ENCODE assay signal across 14 mouse cellular contexts in genomic region chr7:124907233-124907632, GRCm38 (mm10).
DNase-seq lines count a peak whose midpoint lies in the region; ATAC-seq and TF ChIP-seq lines count a peak whose summit lies in the region.
"Had no signal": no experiment of that assay in that cellular context is flagged by ENCODE, and none has a peak within 500 bp of the region (broad histone marks: within the 10 kb centered on the region; RNA-seq: fewer than 3 reads in every experiment).

No protein-coding gene starts in this region.

- peak; percentile 28; the same call in 1 of the 2 replicates for ATAC-seq in heart, embryonic 14.5 days (ENCODE audit: insufficient number of reproducible peaks, insufficient read depth, low FRiP score, low read depth)
- peak; percentile 91 for ATAC-seq in lung, postnatal 0 days
- ATAC-seq in megakaryocyte, adult 5-6 weeks (ENCODE audit: poor library complexity, severe bottlenecking): no peak
- ATAC-seq: Patski had no signal

- DNase-seq in heart, adult 2 months: no peak
- DNase-seq in lung, postnatal 0 days (ENCODE audit: low spot score): peak; percentile 88
- no peak for DNase-seq in lung, postnatal 4 days
- no peak for DNase-seq in left cerebral cortex, adult 2 months (ENCODE audit: extremely low spot score in 1 of 2, low spot score in 2 of 2)
- peak; percentile 68 for DNase-seq in skeletal muscle tissue, adult 2 months (ENCODE audit: low read depth, low spot score)
- DNase-seq: kidney, adult 18-20 months; liver had no signal

- H3K9ac ChIP-seq in heart, embryonic 14.5 days (ENCODE audit: low read length): no peak overlapping the region
- no peak overlapping the region for H3K9ac ChIP-seq in heart, adult 2 months (ENCODE audit: low read depth, low read length)
- no peak overlapping the region for H3K9ac ChIP-seq in lung, postnatal 0 days (replicated peaks; ENCODE audit: low read depth)
- H3K9ac ChIP-seq: embryonic facial prominence, embryonic 15.5 days; hindbrain, embryonic 13.5 days had no signal

- no peak for TF ChIP-seq POLR2A in heart, adult 2 months (IDR thresholded peaks at IDR 0.05; ENCODE audit: insufficient read depth, low read depth, low read length)

- H3K36me3 ChIP-seq in heart, embryonic 14.5 days (ENCODE audit: control insufficient read depth, insufficient read depth, low read length): no peaks in the 10 kb centered on the region
- H3K36me3 ChIP-seq in heart, adult 2 months (ENCODE audit: control insufficient read depth, insufficient read depth, low read length): no peaks in the 10 kb centered on the region
- no peaks in the 10 kb centered on the region for H3K36me3 ChIP-seq in lung, postnatal 0 days (ENCODE audit: insufficient read depth, low read length)
- H3K36me3 ChIP-seq: embryonic facial prominence, embryonic 15.5 days; hindbrain, embryonic 13.5 days had no signal

- H3K4me1 ChIP-seq in heart, embryonic 14.5 days (ENCODE audit: control insufficient read depth in 2 of 2, insufficient read depth in 2 of 2, low read length in 2 of 2): no peaks in the 10 kb centered on the region
- no peaks in the 10 kb centered on the region for H3K4me1 ChIP-seq in heart, adult 2 months (ENCODE audit: control insufficient read depth, insufficient read depth, low read length)
- no peaks in the 10 kb centered on the region for H3K4me1 ChIP-seq in lung, postnatal 0 days (ENCODE audit: insufficient read depth, low read depth, low read length)
- H3K4me1 ChIP-seq: embryonic facial prominence, embryonic 15.5 days; hindbrain, embryonic 13.5 days; megakaryocyte, embryonic 14.5 days had no signal

- H3K4me3 ChIP-seq in heart, embryonic 14.5 days (ENCODE audit: control insufficient read depth in 1 of 2, insufficient read depth in 1 of 2, low read depth in 1 of 2, low read length in 2 of 2): no peak overlapping the region
- H3K4me3 ChIP-seq in heart, adult 2 months: no peak overlapping the region
- no peak overlapping the region for H3K4me3 ChIP-seq in lung, postnatal 0 days (ENCODE audit: low read depth, low read length)
- H3K4me3 ChIP-seq in left cerebral cortex, adult 2 months: no peak overlapping the region
- H3K4me3 ChIP-seq: embryonic facial prominence, embryonic 15.5 days; hindbrain, embryonic 13.5 days; megakaryocyte, embryonic 14.5 days; myocyte had no signal

- intact Hi-C loops in heart, adult 2 months (cut with DNase I): no loop called here
- intact Hi-C loops in left cerebral cortex, adult 2 months (cut with DNase I): loop anchor here (5.0 to 10.0 kb wide), 3 partner anchors 70 to 210 kb away; no protein-coding TSS in a partner anchor

- no peaks in the 10 kb centered on the region for H3K79me2 ChIP-seq in heart, adult 2 months (replicated peaks; ENCODE audit: control insufficient read depth, insufficient read depth, low read length)

- H3K27me3 ChIP-seq in heart, embryonic 14.5 days (ENCODE audit: control insufficient read depth, insufficient read depth, low read length): no peaks in the 10 kb centered on the region
- no peaks in the 10 kb centered on the region for H3K27me3 ChIP-seq in heart, adult 2 months (ENCODE audit: control insufficient read depth, insufficient read depth, low read length)
- H3K27me3 ChIP-seq in lung, postnatal 0 days (replicated peaks; ENCODE audit: insufficient read depth, low read length): no peaks in the 10 kb centered on the region
- H3K27me3 ChIP-seq: embryonic facial prominence, embryonic 15.5 days; megakaryocyte, embryonic 14.5 days; Patski had no signal

- TF ChIP-seq CTCF in heart, adult 2 months (IDR thresholded peaks at IDR 0.05): no peak
- no peak for TF ChIP-seq CTCF in lung, postnatal 0 days (IDR thresholded peaks at IDR 0.05)
- TF ChIP-seq CTCF in left cerebral cortex, adult 2 months (IDR thresholded peaks at IDR 0.05): no peak

- H3K27ac ChIP-seq in heart, embryonic 14.5 days (replicated peaks in 1 of 2; ENCODE audit: control insufficient read depth in 1 of 2, insufficient read depth in 1 of 2, low read depth in 2 of 2, low read length in 2 of 2): peak overlapping the region in 1 of 2 experiments; percentile 37; a peak in 2 of 4 replicates
- H3K27ac ChIP-seq in heart, adult 2 months: no peak overlapping the region
- no peak overlapping the region for H3K27ac ChIP-seq in lung, postnatal 0 days (ENCODE audit: low read length)
- H3K27ac ChIP-seq in left cerebral cortex, adult 2 months: peak overlapping the region; percentile 81
- H3K27ac ChIP-seq: embryonic facial prominence, embryonic 15.5 days; hindbrain, embryonic 13.5 days had no signal

- no peak for TF ChIP-seq EP300 in heart, adult 2 months (IDR thresholded peaks at IDR 0.05; ENCODE audit: insufficient read depth, low read depth, low read length)
- TF ChIP-seq EP300 in lung, postnatal 0 days (IDR thresholded peaks at IDR 0.05): peak; percentile 87

- 58% methylated on average over 5 of the region's 5 CpGs for WGBS in heart, embryonic 14.5 days
- 46% methylated on average over 5 of the region's 5 CpGs for WGBS in heart, adult 2 months
- WGBS in lung, postnatal 0 days: 53% methylated on average over 5 of the region's 5 CpGs

- H3K4me2 ChIP-seq in heart, embryonic 14.5 days (ENCODE audit: low read length): no peak overlapping the region
- H3K4me2 ChIP-seq in lung, postnatal 0 days (replicated peaks; ENCODE audit: low read depth, low read length): no peak overlapping the region
- H3K4me2 ChIP-seq: embryonic facial prominence, embryonic 15.5 days; hindbrain, embryonic 13.5 days had no signal

- peaks cover 18% of the 10 kb centered on the region for H3K9me3 ChIP-seq in heart, embryonic 14.5 days (ENCODE audit: control insufficient read depth, low read length)
- 0 out of 2 replicates have a peak, but pooled peaks cover 3% of the 10 kb centered on the region for H3K9me3 ChIP-seq in lung, postnatal 0 days (ENCODE audit: low read length)
- H3K9me3 ChIP-seq: embryonic facial prominence, embryonic 15.5 days; hindbrain, embryonic 13.5 days had no signal

Comparison
In these comparisons a context has a peak if more than half of its experiments do, and no peak if none do; other contexts are left out.
1. DNase-seq: peak in lung, postnatal 0 days (single experiment) and skeletal muscle tissue, adult 2 months (single experiment); none in heart, adult 2 months (0 of 2), lung, postnatal 4 days (0 of 2) and left cerebral cortex, adult 2 months (0 of 2).